Mouse (Mus musculus) midbrain, postnatal 0 days (tissue): ENCODE data around the gene Lrrtm3. TPM values are rescaled to one million over a fixed set of nuclear protein-coding genes. Genes with fewer than 3 reads are reported as not detected.

Source experiments
- ATAC-seq: fragments of 200-750 bp; cut with Nextera tagmentation; 2 replicates; pipeline ENCODE4 v1.8.0; 2017; ENCODE audit warnings: moderate number of reproducible peaks, mild to moderate bottlenecking, moderate TSS enrichment, moderate library complexity; ENCODE audit not compliant: low FRiP score
- DNase-seq: peaks from one replicate; pipeline ENCODE4 v3.0.0-alpha.2; 2015; ENCODE audit warnings: low spot score
- H3K27ac ChIP-seq: fragments of 300-500 bp; sonication (generic); 2 replicates; pipeline ENCODE4 v1.5.1; 2014; ENCODE audit warnings: low read depth, mild to moderate bottlenecking, low read length, mixed read lengths
- H3K27me3 ChIP-seq: fragments of 300-500 bp; sonication (generic); 2 replicates; pipeline ENCODE4 v1.6.1; 2014; ENCODE audit warnings: low read length, control low read depth, mixed read lengths; ENCODE audit not compliant: insufficient read depth
- H3K36me3 ChIP-seq: fragments of 300-500 bp; sonication (generic); 2 replicates; pipeline ENCODE4 v1.6.1; 2014; ENCODE audit warnings: low read length, control low read depth, mixed read lengths; ENCODE audit not compliant: insufficient read depth
- H3K4me1 ChIP-seq: fragments of 300-500 bp; sonication (generic); 2 replicates; pipeline ENCODE4 v1.6.1; 2014; ENCODE audit warnings: mild to moderate bottlenecking, control low read depth, antibody characterized with exemption, low read length, mixed read lengths; ENCODE audit not compliant: insufficient read depth
- H3K4me2 ChIP-seq: fragments of 300-500 bp; sonication (generic); 2 replicates; pipeline ENCODE4 v1.6.1; 2014; ENCODE audit warnings: low read depth, mild to moderate bottlenecking, low read length, mixed read lengths; ENCODE audit not compliant: poor library complexity, severe bottlenecking
- H3K4me3 ChIP-seq: fragments of 300-500 bp; sonication (generic); 2 replicates; pipeline ENCODE4 v1.5.1; 2014; ENCODE audit warnings: low read depth, mild to moderate bottlenecking, low read length, moderate library complexity
- H3K9ac ChIP-seq: fragments of 300-500 bp; sonication (generic); replicated peaks from 2 replicates; pipeline ENCODE4 v1.6.1; 2014; ENCODE audit warnings: mild to moderate bottlenecking, low read length, moderate library complexity, mixed read lengths; ENCODE audit not compliant: poor library complexity, severe bottlenecking
- H3K9me3 ChIP-seq: fragments of 300-500 bp; sonication (generic); 2 replicates; pipeline ENCODE4 v1.6.1; 2016; ENCODE audit warnings: low read length, control low read depth
- CTCF ChIP-seq: IDR thresholded peaks from 2 replicates; pipeline ENCODE4 v1.5.1; 2016; ENCODE audit warnings: antibody characterized with exemption, mild to moderate bottlenecking
- WGBS: fragments of 180-500 bp; shearing (Covaris S2); extraction: QIAGEN DNeasy Blood & Tissue Kit; methylation state at CpG from one replicate; pipeline ENCODE4 v1.1.7; 2014; 5-methylcytosine and 5-hydroxymethylcytosine counted together
- polyA plus RNA-seq: library from polyadenylated mRNA; unstranded; fragments of >200 nt; fragmentation: Nextera tagmentation; extraction: Ambion mirVana; gene quantifications from 2 replicates; pipeline ENCODE4 v1.2.1, GENCODE M21; 2015
- total RNA-seq: library from RNA; depleted of rRNA; stranded (reverse); fragments of >200 nt; gene quantifications from 2 replicates; pipeline ENCODE4 v1.2.3, GENCODE M21; 2014

Gene Lrrtm3
- total and polyA plus RNA-seq, 2 experiments from 2014 or later, result 44.3 to 50.9 TPM

- TF ChIP-seq CTCF, result peak; percentile 38
- no peaks in the 10 kb centered on the region for H3K4me1 ChIP-seq
- no peak overlapping the region for H3K4me2 ChIP-seq
- H3K9me3 ChIP-seq, result no peaks in the 10 kb centered on the region
- H3K27me3 ChIP-seq, result no peaks in the 10 kb centered on the region
- no peak overlapping the region for H3K9ac ChIP-seq
- no peak overlapping the region for H3K27ac ChIP-seq
- DNase-seq (no peak), ATAC-seq (no peak)
- H3K36me3 ChIP-seq, result no peaks in the 10 kb centered on the region
- H3K4me3 ChIP-seq, result no peak overlapping the region
- 100% methylated on average over 1 of the region's 1 CpGs for WGBS
Observed at GRCm38 (mm10) chr10:64096532-64096931, 6.5 kb upstream of the Lrrtm3 start.

- Histone ChIP-seq H3K27me3 (peaks cover 3% of the 10 kb centered on the region; the same call in 1 of the 2 replicates), H3K9ac (peak overlapping the region; percentile 64), H3K9me3 (no peaks in the 10 kb centered on the region), H3K4me1 (no peaks in the 10 kb centered on the region), H3K36me3 (no peaks in the 10 kb centered on the region), H3K27ac (peak overlapping the region; percentile 32; the same call in 1 of the 2 replicates), H3K4me2 (peak overlapping the region; percentile 71), H3K4me3 (peak overlapping the region; percentile 55)
- ATAC-seq (no peak), DNase-seq (peak; percentile 33)
- TF ChIP-seq CTCF, result no peak
- WGBS, result 19% methylated on average over 19 of the region's 19 CpGs
Observed at GRCm38 (mm10) chr10:64088774-64089460, 1.2 kb downstream of the Lrrtm3 start.

DNA sequence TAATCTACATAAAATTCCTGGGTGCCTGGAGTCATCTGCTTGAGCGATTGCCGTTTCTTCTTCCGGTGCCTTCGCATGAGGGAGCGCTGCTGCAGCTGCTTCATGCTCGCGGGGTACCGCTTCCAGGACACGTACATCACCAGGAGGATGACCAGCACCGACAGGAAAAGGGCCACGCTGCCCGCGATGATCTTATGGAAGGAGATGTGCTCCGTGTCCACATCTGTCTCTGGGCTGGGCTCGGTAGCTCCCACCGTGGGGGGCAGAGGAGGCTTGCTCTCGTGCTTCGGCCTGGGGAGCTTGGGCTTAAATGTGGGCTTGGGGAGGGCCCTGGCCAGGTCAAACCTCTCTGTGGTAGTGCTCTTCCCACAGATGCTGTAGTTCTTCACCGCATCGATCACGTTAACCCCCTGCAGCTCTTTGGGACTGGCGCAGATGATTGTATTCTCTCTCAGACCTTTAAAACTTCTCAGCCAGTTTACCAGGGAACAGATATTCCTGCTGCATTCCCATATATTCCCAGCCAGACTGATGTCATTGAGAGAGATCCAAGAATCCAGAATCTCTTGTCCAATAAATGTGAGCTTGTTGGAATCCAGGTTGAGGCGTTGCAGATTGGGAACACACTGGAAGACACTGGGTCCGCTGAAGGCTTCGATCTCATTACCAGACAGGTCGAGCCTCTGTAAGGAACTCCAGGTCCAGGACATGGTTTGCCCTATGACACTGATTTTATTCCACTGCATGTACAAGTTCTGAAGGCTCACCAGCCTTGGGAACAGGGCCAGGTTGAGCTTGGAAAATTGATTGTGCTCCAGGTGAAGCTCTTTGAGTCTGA, 1.9 kb downstream of the Lrrtm3 start:
- Histone ChIP-seq H3K4me3 (peak overlapping the region; percentile 55), H3K9me3 (no peaks in the 10 kb centered on the region), H3K27ac (peak overlapping the region; percentile 63), H3K27me3 (peaks cover 3% of the 10 kb centered on the region; the same call in 1 of the 2 replicates), H3K4me1 (no peaks in the 10 kb centered on the region), H3K4me2 (peak overlapping the region; percentile 71), H3K36me3 (no peaks in the 10 kb centered on the region), H3K9ac (peak overlapping the region; percentile 64)
- ATAC-seq (no peak), DNase-seq (peak; percentile 50)
- no peak for TF ChIP-seq CTCF
- WGBS, result 3% methylated on average over 26 of the region's 26 CpGs

DNA sequence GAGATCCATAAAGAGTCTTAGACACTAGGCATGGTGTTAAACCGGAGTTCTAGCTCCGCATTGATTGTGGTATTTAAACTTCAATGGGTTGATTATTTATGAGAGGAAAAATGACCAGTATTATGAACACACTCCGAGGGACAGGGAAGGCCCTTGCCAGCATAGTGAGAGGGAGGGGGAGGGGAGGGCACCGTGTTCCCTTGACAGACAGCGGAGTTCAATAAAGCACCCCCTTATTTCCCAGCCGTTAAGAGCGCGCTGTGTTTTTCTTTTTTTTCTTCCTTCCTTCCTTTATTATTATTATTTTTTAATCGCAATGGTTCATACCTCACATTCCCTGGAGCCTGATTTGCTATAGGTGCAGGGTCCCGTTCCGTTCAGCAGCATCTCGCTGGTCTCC, 2.6 kb downstream of the Lrrtm3 start:
- ATAC-seq, result no peak
- Histone ChIP-seq H3K9ac (peak overlapping the region; percentile 64), H3K4me2 (peak overlapping the region; percentile 71), H3K4me1 (no peaks in the 10 kb centered on the region), H3K36me3 (no peaks in the 10 kb centered on the region), H3K27me3 (peaks cover 3% of the 10 kb centered on the region; the same call in 1 of the 2 replicates), H3K9me3 (no peaks in the 10 kb centered on the region), H3K27ac (peak overlapping the region; percentile 63; the same call in 1 of the 2 replicates), H3K4me3 (peak overlapping the region; percentile 55)
- 0% methylated on average over 12 of the region's 12 CpGs for WGBS
- DNase-seq, result peak; percentile 19
- no peak for TF ChIP-seq CTCF

- ATAC-seq, result peak; percentile 11; the same call in 1 of the 2 replicates
- TF ChIP-seq CTCF, result no peak
- Histone ChIP-seq H3K36me3 (no peaks in the 10 kb centered on the region), H3K27ac (no peak overlapping the region), H3K9me3 (no peaks in the 10 kb centered on the region), H3K27me3 (peaks cover 3% of the 10 kb centered on the region; the same call in 1 of the 2 replicates), H3K4me1 (no peaks in the 10 kb centered on the region), H3K4me3 (peak overlapping the region; percentile 55), H3K4me2 (peak overlapping the region; percentile 71), H3K9ac (peak overlapping the region; percentile 64)
- peak; percentile 49 for DNase-seq
- WGBS, result 2% methylated on average over 12 of the region's 12 CpGs
Observed at GRCm38 (mm10) chr10:64086567-64087391, 3.3 kb downstream of the Lrrtm3 start.
